Mouse (Mus musculus) midbrain, postnatal 0 days (tissue): ENCODE data around the gene Rpl29. TPM values are rescaled to one million over a fixed set of nuclear protein-coding genes. Genes with fewer than 3 reads are reported as not detected.

Experiments used
- ATAC-seq: fragments of 200-750 bp; cut with Nextera tagmentation; 2 replicates; pipeline ENCODE4 v1.8.0; 2017; ENCODE audit warnings: moderate number of reproducible peaks, mild to moderate bottlenecking, moderate TSS enrichment, moderate library complexity; ENCODE audit not compliant: low FRiP score
- DNase-seq: peaks from one replicate; pipeline ENCODE4 v3.0.0-alpha.2; 2015; ENCODE audit warnings: low spot score
- H3K27ac ChIP-seq: fragments of 300-500 bp; sonication (generic); 2 replicates; pipeline ENCODE4 v1.5.1; 2014; ENCODE audit warnings: low read depth, mild to moderate bottlenecking, low read length, mixed read lengths
- H3K27me3 ChIP-seq: fragments of 300-500 bp; sonication (generic); 2 replicates; pipeline ENCODE4 v1.6.1; 2014; ENCODE audit warnings: low read length, control low read depth, mixed read lengths; ENCODE audit not compliant: insufficient read depth
- H3K36me3 ChIP-seq: fragments of 300-500 bp; sonication (generic); 2 replicates; pipeline ENCODE4 v1.6.1; 2014; ENCODE audit warnings: low read length, control low read depth, mixed read lengths; ENCODE audit not compliant: insufficient read depth
- H3K4me1 ChIP-seq: fragments of 300-500 bp; sonication (generic); 2 replicates; pipeline ENCODE4 v1.6.1; 2014; ENCODE audit warnings: mild to moderate bottlenecking, control low read depth, antibody characterized with exemption, low read length, mixed read lengths; ENCODE audit not compliant: insufficient read depth
- H3K4me2 ChIP-seq: fragments of 300-500 bp; sonication (generic); 2 replicates; pipeline ENCODE4 v1.6.1; 2014; ENCODE audit warnings: low read depth, mild to moderate bottlenecking, low read length, mixed read lengths; ENCODE audit not compliant: poor library complexity, severe bottlenecking
- H3K4me3 ChIP-seq: fragments of 300-500 bp; sonication (generic); 2 replicates; pipeline ENCODE4 v1.5.1; 2014; ENCODE audit warnings: low read depth, mild to moderate bottlenecking, low read length, moderate library complexity
- H3K9ac ChIP-seq: fragments of 300-500 bp; sonication (generic); replicated peaks from 2 replicates; pipeline ENCODE4 v1.6.1; 2014; ENCODE audit warnings: mild to moderate bottlenecking, low read length, moderate library complexity, mixed read lengths; ENCODE audit not compliant: poor library complexity, severe bottlenecking
- H3K9me3 ChIP-seq: fragments of 300-500 bp; sonication (generic); 2 replicates; pipeline ENCODE4 v1.6.1; 2016; ENCODE audit warnings: low read length, control low read depth
- CTCF ChIP-seq: IDR thresholded peaks from 2 replicates; pipeline ENCODE4 v1.5.1; 2016; ENCODE audit warnings: antibody characterized with exemption, mild to moderate bottlenecking
- WGBS: fragments of 180-500 bp; shearing (Covaris S2); extraction: QIAGEN DNeasy Blood & Tissue Kit; methylation state at CpG from one replicate; pipeline ENCODE4 v1.1.7; 2014; 5-methylcytosine and 5-hydroxymethylcytosine counted together
- polyA plus RNA-seq: library from polyadenylated mRNA; unstranded; fragments of >200 nt; fragmentation: Nextera tagmentation; extraction: Ambion mirVana; gene quantifications from 2 replicates; pipeline ENCODE4 v1.2.1, GENCODE M21; 2015
- total RNA-seq: library from RNA; depleted of rRNA; stranded (reverse); fragments of >200 nt; gene quantifications from 2 replicates; pipeline ENCODE4 v1.2.3, GENCODE M21; 2014

The Rpl29 gene
- total and polyA plus RNA-seq, 2 experiments from 2014 or later = 645 to 936 TPM

- 6% methylated on average over 17 of the region's 17 CpGs for WGBS
- H3K9ac ChIP-seq = peak overlapping the region; percentile 96
- H3K4me2 ChIP-seq = peak overlapping the region; percentile 85
- H3K36me3 ChIP-seq = peaks cover 8% of the 10 kb centered on the region; the same call in 1 of the 2 replicates
- no peaks in the 10 kb centered on the region for H3K27me3 ChIP-seq
- H3K4me3 ChIP-seq = peak overlapping the region; percentile 65
- H3K9me3 ChIP-seq = no peaks in the 10 kb centered on the region
- peak overlapping the region; percentile 89 for H3K27ac ChIP-seq
- TF ChIP-seq CTCF = no peak
- DNase-seq (peak; percentile 72), ATAC-seq (peak; percentile 33; the same call in 1 of the 2 replicates)
- peaks cover 37% of the 10 kb centered on the region for H3K4me1 ChIP-seq
Observed at GRCm38 (mm10) chr9:106454888-106455681, 25.8 kb downstream of the Rpl29 start.

GRCm38 (mm10) chr9:106456325-106457162, 27.3 kb downstream of the Rpl29 start:
- TF ChIP-seq CTCF = no peak
- Histone ChIP-seq H3K4me3 (0 out of 2 replicates have a peak overlapping the region, but pooled peaks have one; percentile 2), H3K4me2 (peak overlapping the region; percentile 85), H3K9me3 (no peaks in the 10 kb centered on the region), H3K27me3 (no peaks in the 10 kb centered on the region), H3K27ac (peak overlapping the region; percentile 38; the same call in 1 of the 2 replicates), H3K9ac (peak overlapping the region; percentile 96), H3K36me3 (peaks cover 16% of the 10 kb centered on the region), H3K4me1 (peaks cover 37% of the 10 kb centered on the region)
- DNase-seq (peak; percentile 65), ATAC-seq (no peak)
- 27% methylated on average over 15 of the region's 15 CpGs for WGBS

GRCm38 (mm10) chr9:106457163-106457559, 27.9 kb downstream of the Rpl29 start:
- ATAC-seq (no peak), DNase-seq (no peak)
- Histone ChIP-seq H3K9me3 (no peaks in the 10 kb centered on the region), H3K4me3 (no peak overlapping the region), H3K4me1 (peaks cover 37% of the 10 kb centered on the region), H3K27ac (peak overlapping the region; percentile 38; the same call in 1 of the 2 replicates), H3K36me3 (peaks cover 22% of the 10 kb centered on the region), H3K9ac (peak overlapping the region; percentile 96; the same call in 1 of the 2 replicates), H3K4me2 (peak overlapping the region; percentile 85), H3K27me3 (no peaks in the 10 kb centered on the region)
- no peak for TF ChIP-seq CTCF
- 28% methylated on average over 9 of the region's 9 CpGs for WGBS

GRCm38 (mm10) chr9:106457920-106458319, 28.7 kb downstream of the Rpl29 start:
- H3K4me3 ChIP-seq = no peak overlapping the region
- no peak for TF ChIP-seq CTCF
- no peaks in the 10 kb centered on the region for H3K27me3 ChIP-seq
- H3K9me3 ChIP-seq = no peaks in the 10 kb centered on the region
- H3K9ac ChIP-seq = no peak overlapping the region
- H3K4me1 ChIP-seq = peaks cover 34% of the 10 kb centered on the region
- ATAC-seq = no peak
- 47% methylated on average over 5 of the region's 5 CpGs for WGBS
- H3K27ac ChIP-seq = no peak overlapping the region
- no peak for DNase-seq
- no peak overlapping the region for H3K4me2 ChIP-seq
- peaks cover 27% of the 10 kb centered on the region for H3K36me3 ChIP-seq

- Histone ChIP-seq H3K9ac (no peak overlapping the region), H3K36me3 (peaks cover 37% of the 10 kb centered on the region), H3K27ac (no peak overlapping the region), H3K4me3 (no peak overlapping the region), H3K4me2 (no peak overlapping the region), H3K27me3 (no peaks in the 10 kb centered on the region), H3K9me3 (no peaks in the 10 kb centered on the region), H3K4me1 (peaks cover 29% of the 10 kb centered on the region)
- DNase-seq (no peak), ATAC-seq (no peak)
- WGBS = 78% methylated on average over 15 of the region's 15 CpGs
- no peak for TF ChIP-seq CTCF
Observed at GRCm38 (mm10) chr9:106459946-106460345, 30.7 kb downstream of the Rpl29 start.
